Mouse (Mus musculus): ENCODE measurements around the gene Gm5134.
A peak's percentile ranks its signal among the peaks of the same experiment; 100 is the strongest.

Gm5134 gene

DNA sequence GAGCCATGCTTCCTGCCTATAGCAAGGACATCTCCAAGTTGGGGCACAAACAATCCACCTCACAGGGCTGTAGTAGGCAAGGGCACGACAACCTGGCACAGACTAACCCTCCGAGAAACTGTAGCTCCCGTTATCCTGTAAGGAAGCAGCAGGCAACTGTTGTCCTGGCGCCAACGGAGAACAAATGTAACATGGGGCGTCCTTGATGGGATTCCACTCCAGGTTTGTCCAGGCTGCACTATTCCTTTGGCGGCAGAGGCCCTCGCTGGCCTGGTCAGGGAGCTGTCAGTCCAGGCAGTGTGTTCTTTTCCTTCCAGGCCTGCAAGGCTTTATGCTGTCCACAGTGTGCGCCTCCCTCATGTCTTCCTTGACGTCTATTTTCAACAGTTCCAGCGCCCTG, 41.1 kb downstream of the Gm5134 start:
- DNase-seq, result no peak

DNA sequence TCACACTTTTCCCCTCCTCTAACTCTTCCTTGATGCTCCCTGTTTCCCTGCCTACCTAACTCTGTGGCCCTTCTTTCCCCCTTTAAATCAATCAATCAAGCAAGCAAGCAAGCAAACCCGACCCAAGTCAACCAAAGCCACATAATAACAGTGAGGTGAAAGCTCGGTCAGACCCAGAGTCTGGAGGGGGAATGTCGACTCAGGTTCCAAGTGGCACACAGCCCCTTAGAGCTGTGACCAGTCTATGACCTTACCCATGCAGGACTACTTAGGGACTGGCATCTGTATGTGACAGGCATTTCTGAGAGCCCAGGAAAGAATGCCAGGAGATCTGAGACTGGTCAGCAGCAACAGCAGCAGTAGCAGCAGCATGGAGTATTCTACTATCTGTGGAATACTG, 42.0 kb downstream of the Gm5134 start:
- no peak for DNase-seq

DNA sequence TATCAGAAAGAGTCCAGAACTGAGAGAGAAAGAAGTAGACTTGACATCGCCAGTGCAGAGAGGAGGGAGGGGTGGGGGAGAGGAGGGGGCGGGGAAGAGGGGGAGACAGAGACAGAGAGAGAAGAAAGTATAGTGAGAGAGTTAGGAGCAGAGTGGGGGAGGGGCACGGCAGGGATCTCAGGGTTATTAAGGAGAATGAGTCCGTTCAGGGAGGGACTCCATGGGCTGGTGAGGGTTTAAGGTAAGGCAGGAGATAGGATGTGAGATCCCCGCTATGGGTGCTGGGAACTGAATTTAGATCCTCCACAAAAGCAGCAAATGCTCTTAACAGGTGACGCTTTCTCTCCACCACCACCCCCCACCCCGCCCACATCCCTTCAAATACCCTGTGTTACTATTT, 46.8 kb downstream of the Gm5134 start:
- DNase-seq, result no peak

DNA sequence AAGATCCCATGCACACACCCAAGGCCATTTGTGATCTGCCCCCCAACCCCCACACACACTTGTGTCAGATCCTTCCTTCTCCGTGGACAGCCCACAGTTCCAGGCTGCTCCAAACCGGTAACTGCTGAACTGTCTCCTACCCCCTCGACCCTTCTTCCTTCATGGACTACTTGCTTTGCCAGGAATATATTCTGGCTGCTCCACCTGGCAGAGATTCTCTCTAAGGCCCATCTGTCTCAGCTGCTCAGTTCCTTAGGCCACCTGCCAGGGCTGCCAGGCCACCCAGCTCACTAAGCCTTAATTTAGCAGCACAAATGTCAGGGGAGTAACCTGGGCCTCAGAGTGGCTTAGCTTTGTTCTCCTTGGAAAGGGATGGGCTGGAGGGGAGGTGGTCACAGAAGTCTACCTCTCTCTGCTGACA, 47.8 kb downstream of the Gm5134 start:
- DNase-seq, result no peak

DNA sequence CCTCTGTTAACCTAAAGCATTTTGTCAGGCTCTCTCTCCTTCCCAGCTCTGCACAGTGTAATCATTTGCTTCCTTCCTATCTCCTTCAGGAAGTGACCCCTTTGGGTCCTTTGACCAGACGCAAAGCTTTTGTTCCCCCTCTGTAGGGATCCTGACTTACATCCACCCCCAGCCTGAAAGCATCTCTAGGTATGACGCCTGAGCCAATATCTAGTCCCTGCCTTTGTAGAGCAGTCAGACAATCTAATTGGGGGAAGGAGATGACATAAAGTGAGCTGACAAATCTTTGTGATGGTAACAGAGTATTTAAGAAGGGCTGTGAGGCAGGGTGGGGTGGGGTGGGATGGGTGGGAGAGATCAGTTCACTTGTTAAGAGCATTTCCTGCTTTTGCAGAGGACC, 48.3 kb downstream of the Gm5134 start:
- DNase-seq, result no peak

DNA sequence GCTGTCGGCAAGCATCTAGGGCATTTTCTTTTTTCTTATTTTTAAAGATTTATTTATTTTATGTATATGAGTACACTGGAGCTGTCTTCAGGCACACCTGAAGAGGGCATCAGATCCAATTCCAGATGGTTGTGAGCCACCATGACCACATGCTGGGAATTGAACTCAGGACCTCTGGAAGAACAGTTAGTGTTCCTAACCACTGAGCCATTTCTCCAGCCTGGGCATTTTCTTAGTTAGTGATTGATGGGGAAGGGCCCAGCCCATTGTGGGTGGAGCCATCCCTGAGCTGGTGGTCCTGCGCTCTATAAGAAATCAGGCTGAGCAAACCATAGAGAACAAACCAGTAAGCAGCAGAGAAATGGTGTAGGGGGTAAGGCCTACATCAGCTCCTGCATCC, 48.9 kb downstream of the Gm5134 start:
- DNase-seq, result no peak

DNA sequence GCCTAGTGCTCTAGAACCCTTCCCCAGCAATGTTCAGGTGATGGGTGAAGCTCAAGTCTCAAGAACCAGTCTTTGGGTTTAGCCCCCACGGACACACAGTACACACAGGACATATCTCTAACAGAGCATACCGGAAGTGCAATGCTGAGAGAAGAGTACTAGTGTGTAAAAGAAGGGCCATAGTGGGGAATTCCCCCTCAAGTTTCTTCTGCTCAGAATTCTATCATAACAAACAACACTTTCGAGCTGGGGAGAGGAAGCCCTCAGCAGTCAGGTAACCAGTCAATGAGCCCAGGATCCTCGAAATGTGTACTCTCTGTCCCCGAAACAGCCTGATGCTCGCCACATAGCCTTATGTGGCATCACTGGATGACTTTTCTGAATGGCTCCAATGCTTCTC, 52.1 kb downstream of the Gm5134 start:
- no peak for DNase-seq

DNA sequence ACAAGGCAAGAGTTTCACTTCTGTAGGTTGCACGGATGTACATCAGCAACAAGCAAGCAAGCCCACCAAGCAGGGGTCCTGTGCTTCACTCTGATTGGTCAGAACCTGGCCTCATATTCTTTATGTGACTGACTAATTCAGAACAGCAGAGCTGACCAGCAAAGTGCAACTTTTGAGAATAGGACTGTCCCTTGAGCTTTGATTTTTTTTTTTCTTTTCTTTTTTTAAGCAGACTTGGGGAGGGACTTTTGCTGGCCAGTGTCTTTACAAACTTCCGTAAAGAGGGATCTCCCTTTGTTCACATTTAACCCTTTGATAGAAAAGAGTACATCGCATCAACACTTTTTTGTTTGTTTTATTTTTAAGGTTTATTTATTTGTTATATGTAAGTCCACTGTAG, 55.5 kb downstream of the Gm5134 start:
- no peak for DNase-seq

DNA sequence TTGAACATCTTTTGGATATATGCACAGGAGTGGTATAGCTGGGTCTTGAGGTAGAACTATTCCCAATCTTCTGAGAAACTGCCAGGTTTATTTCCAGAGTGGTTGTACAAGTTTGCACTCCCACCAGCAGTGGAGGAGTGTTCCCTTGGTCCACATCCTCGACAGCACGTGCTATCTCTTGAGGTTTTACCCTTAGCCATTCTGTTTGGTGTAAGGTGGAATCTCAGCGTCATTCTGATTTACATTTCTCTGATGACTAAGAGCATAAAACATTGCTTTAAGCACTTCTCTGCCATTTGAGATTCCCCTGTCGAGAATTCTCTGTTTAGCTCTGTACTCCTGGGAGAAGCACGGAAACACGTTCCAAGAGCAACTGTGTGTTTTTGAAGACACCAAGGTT, 58.6 kb downstream of the Gm5134 start:
- no peak for DNase-seq

DNA sequence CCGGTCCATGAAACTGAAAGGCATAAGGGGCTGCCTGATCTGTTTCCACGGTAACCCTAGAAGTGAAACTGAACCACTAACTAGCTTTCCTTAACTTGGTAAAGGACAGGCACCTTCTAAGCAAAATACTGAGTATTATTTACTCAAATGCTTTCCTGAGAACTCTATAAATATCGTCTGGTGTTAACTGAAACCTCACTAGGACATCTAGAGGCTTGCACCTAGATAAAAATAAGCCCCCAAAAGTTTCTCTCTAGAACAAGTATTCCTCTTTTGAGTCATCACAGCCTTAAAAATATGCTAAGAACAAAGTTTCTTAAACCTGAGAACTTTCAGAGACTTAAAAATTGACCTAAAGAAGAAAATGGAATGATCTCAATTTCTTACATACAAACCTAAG, 62.6 kb downstream of the Gm5134 start:
- no peak for DNase-seq

DNA sequence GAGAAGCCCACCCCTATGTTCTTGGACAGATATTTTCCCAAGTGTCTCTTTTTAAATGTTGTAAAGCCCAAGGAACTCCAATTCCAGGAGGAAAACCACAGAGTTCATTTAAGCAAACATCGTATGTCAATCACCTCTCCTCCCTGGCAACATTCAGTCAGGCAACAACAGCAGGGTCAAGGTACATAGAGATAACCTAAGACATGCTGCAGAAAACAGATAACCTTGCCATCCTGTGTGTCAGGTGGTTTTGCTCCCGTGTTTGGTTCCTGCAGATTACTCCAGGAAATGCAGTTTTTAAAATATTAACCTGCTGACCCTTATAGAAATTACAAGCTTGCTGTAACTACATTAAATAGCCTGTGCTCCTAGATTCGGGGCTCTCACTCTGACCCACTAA, 67.4 kb downstream of the Gm5134 start:
- no peak for DNase-seq

DNA sequence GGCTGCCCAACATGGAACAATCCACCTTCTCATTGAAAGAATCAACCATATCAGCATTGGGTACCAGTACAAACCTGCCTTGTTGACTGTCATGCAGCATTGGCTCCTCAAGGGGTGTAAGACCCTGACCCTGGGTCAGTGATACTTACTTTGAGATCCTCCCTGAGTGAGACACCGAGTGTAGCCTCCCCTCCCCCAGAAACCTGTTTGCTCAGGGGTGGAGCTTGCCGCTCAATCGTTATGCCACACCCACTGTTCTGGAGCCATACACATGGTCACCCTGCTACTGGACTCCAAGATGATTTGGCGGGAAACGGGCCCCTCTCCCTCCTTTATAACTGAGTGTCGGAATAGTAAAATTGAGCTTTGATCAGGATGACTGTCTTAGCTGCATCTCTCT, 69.6 kb downstream of the Gm5134 start:
- DNase-seq, result no peak

DNA sequence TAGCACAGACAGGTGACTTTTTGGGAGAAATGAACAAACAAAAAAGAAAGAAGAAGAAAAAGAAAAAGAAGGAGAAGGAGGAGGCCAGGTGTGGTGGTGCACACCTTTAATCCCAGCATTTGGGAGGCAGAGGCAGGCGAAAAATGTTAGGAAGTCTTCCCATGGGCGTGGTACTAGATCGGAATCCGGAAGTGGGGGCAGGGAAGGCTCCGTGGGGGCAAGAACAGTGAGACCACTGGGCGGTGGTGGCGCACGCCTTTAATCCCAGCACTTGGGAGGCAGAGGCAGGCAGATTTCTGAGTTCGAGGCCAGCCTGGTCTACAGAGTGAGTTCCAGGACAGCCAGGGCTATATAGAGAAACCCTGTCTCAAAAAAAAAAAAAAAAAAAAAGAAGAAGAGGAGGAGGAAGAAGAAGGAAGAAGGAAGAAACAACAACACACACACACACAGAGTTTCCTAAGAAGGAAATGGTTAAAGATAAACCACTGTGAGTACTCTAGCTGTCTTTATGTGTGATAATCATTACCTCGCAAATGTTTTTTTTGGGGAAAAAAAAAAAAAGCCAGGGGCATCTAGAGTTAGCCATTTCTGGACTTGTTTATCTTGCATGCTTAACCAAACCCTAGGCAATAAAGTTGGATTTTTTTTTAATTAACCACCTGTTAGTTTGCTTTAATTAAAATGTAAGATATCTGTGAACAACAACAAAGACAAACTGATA, 71.3 kb downstream of the Gm5134 start:
- no peak for DNase-seq

DNA sequence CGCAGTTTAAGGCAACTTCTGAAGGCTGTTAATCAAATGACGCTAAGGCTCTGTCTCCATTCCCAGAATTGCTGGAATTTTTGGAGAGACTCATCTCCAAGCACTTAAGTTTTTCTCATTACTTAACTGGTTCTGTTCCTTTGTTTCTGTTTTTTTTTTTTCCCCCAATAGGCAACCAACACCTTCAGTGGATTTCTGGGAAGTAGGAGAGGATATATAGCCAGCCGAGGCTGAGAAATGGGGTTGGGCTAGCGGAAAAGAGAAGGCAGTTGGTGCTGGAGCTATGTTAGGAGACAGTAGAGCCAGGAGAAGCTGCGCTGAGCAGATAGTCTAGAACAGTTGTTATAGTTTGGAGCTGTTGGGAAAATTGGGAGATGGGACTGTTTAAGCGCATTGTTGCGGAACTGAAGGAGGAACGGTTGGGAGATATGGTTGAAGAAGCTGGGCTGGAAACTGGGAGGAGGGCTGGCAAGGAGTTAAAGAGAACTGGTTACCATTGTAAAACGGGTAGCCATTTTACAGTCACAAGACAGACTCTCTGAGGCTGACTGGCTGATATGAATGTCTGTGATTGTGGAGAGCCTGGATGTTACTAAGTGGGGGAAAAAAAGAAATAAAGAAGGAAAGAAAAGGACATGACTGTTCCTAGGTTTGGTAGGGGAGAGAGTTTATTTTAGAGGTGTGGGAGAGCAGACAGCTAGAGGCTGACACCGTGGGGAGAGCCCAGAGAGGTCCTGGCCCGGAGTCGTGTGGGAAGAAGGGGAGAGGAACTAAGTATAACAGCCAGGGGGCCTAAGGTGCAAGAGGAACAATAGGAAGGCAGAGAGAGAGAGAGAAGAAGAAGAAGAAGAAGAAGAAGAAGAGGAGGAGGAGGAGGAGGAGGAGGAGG, 73.1 kb downstream of the Gm5134 start:
- no peak for DNase-seq

DNA sequence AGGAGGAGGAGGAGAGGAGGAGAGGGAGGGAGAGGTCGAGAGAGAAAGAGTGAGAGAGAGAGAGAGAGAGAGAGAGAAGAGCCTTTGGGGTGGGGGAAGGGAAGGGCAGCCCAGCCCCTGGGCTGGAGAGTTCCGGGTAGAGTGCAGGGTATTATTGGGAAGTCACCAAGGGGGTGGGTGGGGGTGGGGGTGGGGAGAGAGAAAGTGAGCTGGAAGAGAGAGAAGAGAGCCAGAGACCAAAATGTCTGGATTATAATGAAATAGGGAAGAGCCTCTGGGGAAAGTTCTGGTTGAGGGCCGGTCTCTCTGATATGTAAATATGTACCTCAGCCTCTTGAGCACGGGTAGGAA, 73.7 kb downstream of the Gm5134 start:
- no peak for DNase-seq

DNA sequence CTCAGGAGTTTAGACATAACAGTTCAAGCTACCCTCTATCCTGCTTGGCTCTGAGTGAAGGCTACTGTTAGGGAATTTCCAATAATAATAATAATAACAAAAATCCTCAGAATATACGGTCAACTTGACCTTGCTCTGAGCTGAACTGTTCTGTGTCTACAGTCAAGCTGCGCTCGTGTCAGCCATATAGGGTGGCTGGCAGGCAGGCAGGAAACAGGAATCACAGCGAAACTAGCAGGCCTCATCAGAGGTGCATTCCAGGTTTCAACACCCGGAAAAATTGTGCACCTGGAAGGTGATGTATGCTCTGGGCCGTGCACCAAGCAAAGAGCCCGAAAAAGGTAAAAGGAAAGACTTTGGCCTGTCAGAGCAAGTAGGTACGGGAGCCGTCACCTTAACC, 74.1 kb downstream of the Gm5134 start:
- DNase-seq, result no peak

DNA sequence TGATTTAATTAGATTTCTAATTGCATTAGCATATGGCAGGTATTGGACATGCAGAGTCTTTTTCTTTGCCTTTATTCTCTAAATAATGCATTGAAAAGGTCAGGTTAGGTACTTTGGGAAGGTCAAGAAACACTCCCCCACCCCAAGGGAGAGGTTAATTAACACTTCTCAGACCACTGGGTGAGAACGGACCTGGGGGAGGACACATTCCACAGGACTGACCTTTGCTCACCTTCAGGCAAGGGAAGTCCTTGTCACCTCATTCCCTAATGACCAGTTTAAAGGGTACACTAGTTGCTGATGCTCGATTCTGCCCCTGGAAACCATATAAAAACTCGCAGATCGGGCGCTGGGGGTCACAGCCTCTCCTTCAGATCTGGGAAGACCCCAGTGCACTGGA, 75.0 kb downstream of the Gm5134 start:
- DNase-seq, result no peak

DNA sequence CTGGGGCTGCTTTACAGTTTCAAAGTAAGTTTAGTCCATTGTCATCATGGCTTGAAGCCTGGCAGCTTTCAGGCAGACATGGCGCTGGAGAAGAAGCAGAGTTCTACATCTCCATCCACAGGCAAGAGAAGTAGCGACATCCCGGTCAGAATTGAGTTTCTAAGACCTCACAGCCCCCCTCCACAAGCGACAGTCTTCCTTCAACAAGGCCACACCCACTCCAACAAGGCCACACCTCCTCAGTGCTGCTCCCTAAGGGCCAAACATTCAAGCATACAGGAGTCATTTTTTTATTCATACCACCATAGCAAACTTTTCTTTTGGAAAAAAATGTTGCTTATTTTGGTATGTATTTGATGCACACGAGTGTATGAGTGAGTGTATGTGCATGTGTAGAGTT, 76.2 kb downstream of the Gm5134 start:
- no peak for DNase-seq

DNA sequence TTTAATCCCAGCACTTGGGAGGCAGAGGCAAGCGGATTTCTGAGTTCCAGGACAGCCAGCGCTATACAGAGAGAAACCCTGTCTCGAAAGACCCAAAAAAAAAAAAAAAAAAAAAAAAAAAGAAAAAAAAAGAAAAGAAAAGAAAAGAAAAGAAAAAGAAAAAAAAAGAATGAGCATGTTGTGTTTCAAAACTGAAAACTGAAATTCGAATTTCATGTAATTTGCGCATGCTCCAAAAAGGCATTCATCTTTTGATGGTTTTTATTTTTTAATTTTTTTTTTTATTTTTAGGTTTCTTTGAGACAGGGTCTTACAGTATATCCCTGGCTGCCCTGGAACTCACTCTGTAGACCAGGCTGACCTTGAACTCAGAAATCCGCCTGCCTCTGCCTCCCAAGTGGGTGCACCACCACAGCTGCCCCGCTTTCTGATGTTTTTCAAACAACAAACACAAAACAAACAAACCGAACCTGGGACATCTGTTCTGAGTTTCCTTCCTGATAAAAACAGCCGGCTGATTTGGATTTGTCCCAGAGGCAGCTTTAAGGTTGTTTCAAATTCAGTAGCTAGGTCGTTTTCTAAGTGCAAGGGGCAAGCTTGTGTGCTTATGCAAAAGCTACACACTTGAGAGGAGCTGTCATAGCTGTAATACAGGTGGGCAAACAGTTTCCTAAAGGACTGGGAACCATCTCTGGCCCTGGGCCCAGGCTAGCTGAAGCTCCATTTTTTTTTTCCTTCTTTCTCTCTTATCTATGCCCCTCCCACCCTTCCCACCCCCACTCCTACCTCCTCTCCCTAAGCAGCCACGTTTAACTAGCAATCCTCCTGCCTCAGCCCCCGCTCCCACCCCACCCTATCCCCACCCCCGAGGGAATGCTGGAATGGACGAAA, 77.4 kb downstream of the Gm5134 start:
- DNase-seq, result no peak

DNA sequence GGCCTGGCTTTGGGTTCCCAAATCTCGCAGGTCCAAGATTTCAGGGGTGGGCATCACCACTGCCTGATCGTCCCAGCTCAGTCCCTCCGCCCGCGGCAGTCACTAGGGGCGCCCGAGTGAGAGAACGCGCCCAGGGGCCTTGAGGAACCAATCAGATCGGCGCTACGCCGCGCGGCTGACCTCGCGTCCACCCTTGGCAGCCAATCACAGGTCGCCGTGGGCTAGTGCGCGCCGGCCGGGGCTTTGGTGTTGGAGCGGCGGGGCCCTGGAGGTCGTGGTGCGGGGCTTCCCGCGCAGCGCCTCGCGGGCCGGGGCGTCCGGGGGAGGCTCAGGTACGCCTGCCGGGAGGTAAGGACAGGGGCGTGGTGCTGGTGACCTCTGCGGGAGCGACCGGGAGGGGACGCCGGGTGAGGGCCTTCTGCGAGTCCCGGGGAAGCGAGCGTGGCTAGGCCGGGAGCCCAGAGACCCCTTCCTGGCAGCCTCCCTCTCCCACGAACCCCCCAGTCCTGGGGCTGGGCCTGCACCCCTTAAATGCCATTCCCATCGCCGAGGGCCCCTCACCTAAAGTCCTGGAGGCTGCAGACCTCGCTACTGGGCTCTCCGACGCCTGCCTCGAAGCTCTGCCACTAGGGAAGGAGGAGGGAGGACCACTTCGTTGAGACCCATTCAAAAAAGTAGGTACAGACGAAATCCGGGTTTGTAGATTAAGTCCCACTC, 78.2 kb downstream of the Gm5134 start, which contains the start of gene Zfp280b:
TSS of gene Zfp280b (plus strand) at position 249 of the 717 bp plus-strand sequence.
- DNase-seq, result peak; percentile 95

DNA sequence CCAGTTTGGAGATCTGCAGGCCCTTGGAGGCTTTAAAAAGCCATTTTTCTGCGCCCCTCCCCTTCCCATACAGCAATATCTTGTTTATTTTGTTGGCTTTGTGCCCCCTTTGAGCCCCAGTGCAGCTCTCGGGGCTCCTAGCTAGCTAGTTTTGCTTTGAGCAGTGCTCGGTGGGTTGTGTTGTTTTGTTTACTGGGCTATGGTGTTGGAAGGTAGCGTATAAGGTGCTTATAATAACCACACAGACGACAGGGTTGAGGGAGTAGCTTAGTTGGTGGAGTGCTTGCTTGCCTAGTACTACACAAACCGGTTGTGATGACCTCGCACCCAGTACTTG, 78.8 kb downstream of the Gm5134 start:
- DNase-seq, result no peak

DNA sequence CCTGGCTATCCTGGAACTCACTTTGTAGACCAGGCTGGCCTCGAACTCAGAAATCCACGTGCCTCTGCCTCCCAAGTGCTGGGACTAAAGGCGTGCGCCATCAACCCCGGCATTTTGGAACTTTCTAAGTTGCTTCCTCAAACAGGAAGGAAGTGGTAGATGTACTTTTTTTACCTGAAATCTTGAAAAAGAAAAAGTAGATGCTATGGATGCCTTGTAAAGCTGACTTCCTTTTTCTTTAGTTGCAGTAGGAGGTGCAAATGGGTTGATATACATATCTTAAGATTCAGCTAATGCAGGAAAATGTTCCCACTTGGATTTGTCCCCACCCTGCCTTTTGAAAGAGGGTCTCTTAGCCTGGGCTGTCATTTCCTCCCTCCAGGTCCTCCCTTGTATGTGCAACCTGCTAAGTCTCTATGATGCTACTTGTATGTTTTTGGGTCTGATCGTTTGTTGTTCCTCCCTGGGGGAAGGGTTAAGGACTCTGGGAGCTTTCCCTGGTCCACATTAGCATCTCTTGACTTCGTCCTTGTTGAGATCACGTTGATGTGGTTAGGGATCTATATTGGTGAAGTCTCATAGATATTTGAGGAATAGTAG, 79.8 kb downstream of the Gm5134 start:
- no peak for DNase-seq

Data from right cerebral cortex, adult 18-20 months (tissue).